Mouse (Mus musculus) heart, adult 2 months (tissue): ENCODE measurements at regions not wholly inside any gene's neighbourhood (a gene's known extent, or its start where the extent isn't known, plus 50 kb on each side); places are given as distances from the start of the nearest gene placed in this dataset.

Experiments
- CTCF ChIP-seq: fragments of 200-600 bp; IDR thresholded peaks from 2 replicates; pipeline ENCODE4 v1.8.1; 2022; ENCODE audit warnings: antibody characterized with exemption, mild to moderate bottlenecking, moderate library complexity
- EP300 ChIP-seq: fragments of 200-500 bp; IDR thresholded peaks from 2 replicates; pipeline ENCODE4 v1.6.1; 2011; ENCODE audit warnings: low read depth, low read length, control low read depth; ENCODE audit not compliant: insufficient read depth
- POLR2A ChIP-seq: fragments of 200-500 bp; IDR thresholded peaks from 2 replicates; pipeline ENCODE4 v1.6.1; 2011; ENCODE audit warnings: mild to moderate bottlenecking, low read depth, low read length, control low read depth; ENCODE audit not compliant: insufficient read depth

- TF ChIP-seq CTCF = no peak
- TF ChIP-seq EP300 = no peak
- TF ChIP-seq POLR2A = no peak
Observed at GRCm38 (mm10) chr11:20883907-20884306, 53.1 kb upstream of the Lgalsl start.
